Mouse (Mus musculus) olfactory bulb, adult 2 months (tissue): ENCODE data around the gene Rapsn.

Source experiments
- CTCF ChIP-seq: fragments of 200-500 bp; IDR thresholded peaks from 2 replicates; pipeline ENCODE4 v1.5.1; 2012; ENCODE audit warnings: low read depth, mild to moderate bottlenecking, low read length, moderate library complexity; ENCODE audit not compliant: insufficient read depth
- POLR2A ChIP-seq: fragments of 200-500 bp; IDR thresholded peaks from 2 replicates; pipeline ENCODE4 v1.6.1; 2012; ENCODE audit warnings: mild to moderate bottlenecking, low read depth, low read length, moderate library complexity; ENCODE audit not compliant: insufficient read depth

DNA sequence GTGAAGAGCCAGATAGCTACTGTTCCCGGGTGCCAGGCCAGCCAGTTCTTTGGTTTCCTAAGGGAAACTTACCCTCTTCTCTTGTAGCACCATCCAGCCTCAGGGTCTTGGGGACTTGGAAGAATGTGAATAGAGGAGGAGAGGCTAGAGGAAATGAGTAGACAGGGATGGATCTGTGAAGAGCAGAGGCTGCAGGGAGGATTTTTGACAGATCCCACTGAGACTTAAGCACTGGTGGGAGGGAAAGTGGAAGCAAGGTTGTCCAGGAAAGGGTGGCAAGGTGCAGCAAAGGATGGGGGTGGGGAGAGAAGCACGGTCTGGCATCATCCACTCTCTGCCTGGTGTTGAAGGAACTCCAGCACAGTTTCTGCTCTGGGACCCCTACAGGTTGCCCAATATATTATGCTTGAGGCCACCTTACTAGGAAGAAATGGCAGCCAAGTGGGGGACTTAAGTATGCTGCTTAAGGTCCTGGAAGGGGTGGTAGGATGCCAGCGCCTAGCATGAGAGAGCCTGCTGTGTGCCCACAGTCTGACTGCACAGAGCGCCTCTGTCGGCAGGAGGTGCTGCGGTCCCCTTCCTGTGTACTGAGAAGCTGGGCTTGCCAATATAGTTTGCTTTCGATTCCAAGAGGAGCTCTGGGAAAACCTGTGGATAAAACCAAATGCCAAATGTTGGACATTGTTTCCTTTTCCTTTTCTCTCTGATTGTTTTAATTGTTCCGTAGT lies 17.2 kb upstream of the Rapsn start:
- TF ChIP-seq POLR2A (no peak), CTCF (no peak)
